Mouse (Mus musculus): ENCODE data around the gene Syn3. TPM values are rescaled to one million over a fixed set of nuclear protein-coding genes. Genes with fewer than 3 reads are reported as not detected.
A peak's percentile ranks its signal among the peaks of the same experiment; 100 is the strongest.

Syn3 gene
- polyA plus RNA-seq, 1 experiment from 2014 or later: 0.22 TPM

DNA sequence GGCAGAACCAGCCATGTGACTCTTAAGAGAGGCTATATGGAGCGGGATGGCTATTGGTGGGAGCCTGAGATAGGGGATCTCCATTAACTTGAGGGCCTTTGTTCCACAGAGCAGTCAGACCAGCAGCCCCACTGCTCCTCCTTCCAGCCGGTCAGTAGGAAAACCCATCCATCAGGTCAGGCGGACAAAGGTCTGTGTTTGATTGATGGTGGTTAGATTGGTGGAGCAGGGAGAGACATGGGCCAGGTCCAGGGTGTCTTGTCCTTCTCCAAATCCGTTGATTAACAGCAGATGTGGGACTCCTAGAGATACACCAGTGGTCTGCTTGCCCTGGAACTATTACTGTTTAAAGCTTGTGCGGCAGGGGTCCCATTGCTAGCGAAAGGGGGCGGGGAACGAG, 164.1 kb downstream of the Syn3 start:
- no peaks in the 10 kb centered on the region for H3K36me3 ChIP-seq (ENCODE audit: control insufficient read depth, insufficient read depth)
- no peak overlapping the region for H3K4me3 ChIP-seq (ENCODE audit: low read depth, low read length)
- no peak overlapping the region for H3K9ac ChIP-seq (ENCODE audit: low read depth, low read length)
- WGBS (ENCODE audit: insufficient replicate concordance): 62% methylated on average over 8 of the region's 8 CpGs
- no peak overlapping the region for H3K27ac ChIP-seq (ENCODE audit: low read length)
- H3K4me2 ChIP-seq (ENCODE audit: low read depth, low read length): no peak overlapping the region
- H3K27me3 ChIP-seq (ENCODE audit: control insufficient read depth, insufficient read depth, low read depth, low read length): no peaks in the 10 kb centered on the region
- no peak for ATAC-seq (ENCODE audit: low read depth)
- H3K4me1 ChIP-seq (ENCODE audit: control insufficient read depth, low read depth, low read length): peaks cover 33% of the 10 kb centered on the region
- no peaks in the 10 kb centered on the region for H3K9me3 ChIP-seq (replicated peaks; ENCODE audit: control insufficient read depth, low read length)

DNA sequence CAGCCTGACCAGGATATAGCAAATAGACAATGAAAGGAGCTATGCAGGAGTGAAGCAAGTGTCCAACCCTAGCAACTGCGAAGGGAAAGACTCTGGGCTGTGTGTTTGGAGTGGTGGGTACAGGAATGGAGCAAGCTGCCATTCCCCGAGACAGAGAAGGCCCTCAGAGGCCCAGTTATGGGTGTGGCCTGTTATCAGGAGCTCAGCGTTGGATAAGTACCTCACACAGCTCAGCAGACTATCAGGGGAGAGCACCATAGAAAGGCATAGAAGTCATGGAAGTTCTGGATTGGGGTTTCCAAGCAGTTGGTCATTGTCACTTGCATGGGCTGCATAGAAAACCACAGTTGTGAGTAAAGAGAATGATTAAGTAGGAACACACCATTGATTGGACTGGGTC, 165.8 kb downstream of the Syn3 start:
- H3K36me3 ChIP-seq (ENCODE audit: control insufficient read depth, insufficient read depth): no peaks in the 10 kb centered on the region
- H3K9ac ChIP-seq (ENCODE audit: low read depth, low read length): 0 out of 2 replicates have a peak overlapping the region, but pooled peaks have one; percentile 2
- no peak overlapping the region for H3K27ac ChIP-seq (ENCODE audit: low read length)
- no peaks in the 10 kb centered on the region for H3K9me3 ChIP-seq (replicated peaks; ENCODE audit: control insufficient read depth, low read length)
- 36% methylated on average over 3 of the region's 3 CpGs for WGBS (ENCODE audit: insufficient replicate concordance)
- H3K4me3 ChIP-seq (ENCODE audit: low read depth, low read length): peak overlapping the region; percentile 0; the same call in 1 of the 2 replicates
- no peaks in the 10 kb centered on the region for H3K27me3 ChIP-seq (ENCODE audit: control insufficient read depth, insufficient read depth, low read depth, low read length)
- peak overlapping the region; percentile 33 for H3K4me2 ChIP-seq (ENCODE audit: low read depth, low read length)
- H3K4me1 ChIP-seq (ENCODE audit: control insufficient read depth, low read depth, low read length): peaks cover 37% of the 10 kb centered on the region
- peak; percentile 89 for ATAC-seq (ENCODE audit: low read depth)

DNA sequence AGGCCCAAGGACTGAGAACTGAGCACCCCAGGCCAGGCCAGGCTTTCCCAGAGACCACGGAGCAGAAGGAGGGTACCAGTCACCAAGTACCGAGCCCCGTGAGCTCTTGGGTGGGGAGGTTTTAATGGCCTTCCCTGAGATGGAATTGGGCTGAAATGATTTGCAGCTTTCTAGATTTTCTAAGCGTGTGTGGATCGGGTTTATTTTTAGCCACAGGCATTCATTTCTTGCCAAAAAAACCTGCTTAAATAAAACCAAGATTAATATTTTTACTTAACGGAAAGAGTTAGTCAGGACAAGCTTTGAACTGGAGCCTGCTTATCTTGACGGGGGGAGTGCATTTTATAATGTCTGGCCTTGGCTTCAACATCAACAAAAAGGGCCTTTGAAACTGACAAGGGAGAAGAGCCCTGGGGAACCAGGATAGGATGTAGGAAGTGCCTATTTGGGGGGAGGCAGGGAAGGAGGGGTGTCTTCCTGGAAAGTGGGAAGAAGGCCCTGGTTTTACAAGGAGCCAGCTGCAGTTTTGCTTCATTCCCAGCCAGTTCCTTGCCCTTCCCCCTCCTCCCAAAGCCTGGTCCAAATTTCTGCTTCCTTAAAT, 166.9 kb downstream of the Syn3 start:
- no peak overlapping the region for H3K27ac ChIP-seq (ENCODE audit: low read length)
- ATAC-seq (ENCODE audit: low read depth): no peak

DNA sequence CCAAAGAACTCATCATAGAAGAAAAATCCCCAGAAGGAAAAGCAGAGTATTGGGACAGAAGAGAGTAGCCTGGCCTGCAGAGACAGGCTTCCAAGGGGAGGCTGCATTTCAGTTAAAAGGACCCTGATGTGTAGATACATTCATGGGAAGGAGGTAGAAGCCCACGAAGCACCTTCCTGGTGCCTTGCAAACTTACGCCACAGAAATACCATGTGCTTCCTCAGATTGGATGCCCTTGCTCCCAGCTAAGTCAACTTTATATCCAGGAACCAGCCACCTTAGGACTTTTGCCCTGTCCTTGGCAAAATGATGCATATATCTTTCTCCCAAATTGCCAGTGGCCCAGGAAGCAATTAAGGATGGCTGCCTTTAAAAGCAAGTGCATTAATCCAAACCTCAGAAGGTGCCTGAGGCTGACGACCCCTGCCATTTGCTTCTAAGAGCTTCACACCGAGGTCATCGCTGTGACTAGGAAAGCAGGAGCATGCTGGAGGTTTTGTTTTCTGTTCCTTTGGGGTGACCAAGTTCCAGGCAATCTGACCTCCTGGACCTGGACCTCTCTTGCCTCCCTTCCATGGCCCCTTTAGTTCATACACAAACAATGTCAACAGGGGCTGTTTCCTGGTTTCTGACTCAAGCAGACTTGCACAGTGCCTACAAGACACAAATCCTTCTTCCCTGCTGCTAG, 167.6 kb downstream of the Syn3 start:
- H3K4me1 ChIP-seq (ENCODE audit: control insufficient read depth, low read depth, low read length): peaks cover 37% of the 10 kb centered on the region
- H3K27me3 ChIP-seq (ENCODE audit: control insufficient read depth, insufficient read depth, low read depth, low read length): no peaks in the 10 kb centered on the region
- WGBS (ENCODE audit: insufficient replicate concordance): 54% methylated on average over 5 of the region's 5 CpGs
- H3K36me3 ChIP-seq (ENCODE audit: control insufficient read depth, insufficient read depth): no peaks in the 10 kb centered on the region
- H3K27ac ChIP-seq (ENCODE audit: low read length): no peak overlapping the region
- H3K9ac ChIP-seq (ENCODE audit: low read depth, low read length): no peak overlapping the region
- H3K4me3 ChIP-seq (ENCODE audit: low read depth, low read length): no peak overlapping the region
- no peak for ATAC-seq (ENCODE audit: low read depth)
- H3K9me3 ChIP-seq (replicated peaks; ENCODE audit: control insufficient read depth, low read length): no peaks in the 10 kb centered on the region
- H3K4me2 ChIP-seq (ENCODE audit: low read depth, low read length): no peak overlapping the region

More for the DNA sequence above, 166.9 kb downstream of the Syn3 start:
- no peak overlapping the region for H3K9ac ChIP-seq (ENCODE audit: low read depth, low read length)
- no peaks in the 10 kb centered on the region for H3K9me3 ChIP-seq (replicated peaks; ENCODE audit: control insufficient read depth, low read length)
- H3K4me2 ChIP-seq (ENCODE audit: low read depth, low read length): no peak overlapping the region
- no peaks in the 10 kb centered on the region for H3K36me3 ChIP-seq (ENCODE audit: control insufficient read depth, insufficient read depth)
- no peak overlapping the region for H3K4me3 ChIP-seq (ENCODE audit: low read depth, low read length)
- H3K27me3 ChIP-seq (ENCODE audit: control insufficient read depth, insufficient read depth, low read depth, low read length): no peaks in the 10 kb centered on the region
- 60% methylated on average over 7 of the region's 7 CpGs for WGBS (ENCODE audit: insufficient replicate concordance)
- peaks cover 37% of the 10 kb centered on the region for H3K4me1 ChIP-seq (ENCODE audit: control insufficient read depth, low read depth, low read length)

DNA sequence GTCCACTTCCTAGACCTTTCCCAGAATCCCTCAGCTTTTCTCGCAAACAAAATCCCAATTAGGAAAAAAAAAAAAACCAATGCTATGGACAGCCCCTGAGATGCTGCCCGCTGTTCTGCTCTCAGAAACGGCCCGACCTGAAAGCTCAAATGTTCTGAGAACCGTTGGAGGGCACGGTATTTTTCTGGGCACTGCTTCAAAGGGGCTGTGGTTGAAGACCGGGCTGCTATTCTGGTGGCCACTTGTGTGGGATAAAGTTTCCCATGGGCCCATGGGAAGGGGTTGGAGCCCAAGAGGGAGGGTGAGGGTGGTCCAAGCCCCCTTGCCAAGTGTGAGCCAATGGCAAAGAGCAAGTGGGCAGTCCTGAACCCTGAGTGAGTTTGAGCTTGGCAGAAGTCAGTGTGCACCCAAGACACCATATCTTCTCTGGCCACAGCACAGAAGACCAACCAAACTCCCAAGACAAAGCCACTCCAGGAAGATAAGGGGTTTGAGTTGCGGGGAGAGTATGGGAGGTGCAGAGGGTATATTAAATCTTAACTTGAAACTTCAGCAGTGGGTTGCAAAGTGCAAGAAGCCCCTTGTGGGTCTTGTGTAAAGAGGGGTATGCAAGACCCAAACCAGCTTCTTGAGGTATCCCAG, 169.3 kb downstream of the Syn3 start:
- Histone ChIP-seq H3K27ac (ENCODE audit: low read length) (peak overlapping the region; percentile 20; the same call in 1 of the 2 replicates), H3K4me1 (ENCODE audit: control insufficient read depth, low read depth, low read length) (peaks cover 37% of the 10 kb centered on the region), H3K9ac (ENCODE audit: low read depth, low read length) (no peak overlapping the region), H3K4me2 (ENCODE audit: low read depth, low read length) (no peak overlapping the region), H3K36me3 (ENCODE audit: control insufficient read depth, insufficient read depth) (no peaks in the 10 kb centered on the region), H3K9me3 (replicated peaks; ENCODE audit: control insufficient read depth, low read length) (no peaks in the 10 kb centered on the region), H3K4me3 (ENCODE audit: low read depth, low read length) (no peak overlapping the region), H3K27me3 (ENCODE audit: control insufficient read depth, insufficient read depth, low read depth, low read length) (no peaks in the 10 kb centered on the region)
- ATAC-seq (ENCODE audit: low read depth): no peak
- 80% methylated on average over 8 of the region's 8 CpGs for WGBS (ENCODE audit: insufficient replicate concordance)

DNA sequence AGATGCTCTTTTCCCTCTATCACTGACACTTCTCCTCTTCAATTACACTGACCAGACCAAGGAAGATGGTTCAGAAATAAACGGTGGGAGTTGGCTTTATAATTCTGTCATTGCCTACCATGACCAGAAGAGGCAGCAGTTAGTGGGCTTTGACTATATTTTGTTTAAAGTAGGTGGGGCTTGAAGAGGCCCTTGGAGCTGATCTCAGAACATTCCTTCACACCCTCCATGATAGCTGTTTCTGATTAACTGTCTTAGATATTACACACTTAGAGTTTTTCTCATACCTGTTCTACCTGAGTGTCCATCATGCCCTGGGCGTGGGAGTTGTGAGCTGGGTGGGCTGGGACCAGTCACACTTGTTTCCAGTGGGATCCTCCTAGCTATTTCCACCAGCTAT, 170.0 kb downstream of the Syn3 start:
- WGBS (ENCODE audit: insufficient replicate concordance): 48% methylated on average over 2 of the region's 2 CpGs
- H3K27me3 ChIP-seq (ENCODE audit: control insufficient read depth, insufficient read depth, low read depth, low read length): no peaks in the 10 kb centered on the region
- H3K36me3 ChIP-seq (ENCODE audit: control insufficient read depth, insufficient read depth): no peaks in the 10 kb centered on the region
- no peak for ATAC-seq (ENCODE audit: low read depth)
- no peak overlapping the region for H3K27ac ChIP-seq (ENCODE audit: low read length)
- H3K4me1 ChIP-seq (ENCODE audit: control insufficient read depth, low read depth, low read length): peaks cover 33% of the 10 kb centered on the region
- H3K4me3 ChIP-seq (ENCODE audit: low read depth, low read length): no peak overlapping the region
- no peak overlapping the region for H3K9ac ChIP-seq (ENCODE audit: low read depth, low read length)
- H3K4me2 ChIP-seq (ENCODE audit: low read depth, low read length): no peak overlapping the region
- no peaks in the 10 kb centered on the region for H3K9me3 ChIP-seq (replicated peaks; ENCODE audit: control insufficient read depth, low read length)

DNA sequence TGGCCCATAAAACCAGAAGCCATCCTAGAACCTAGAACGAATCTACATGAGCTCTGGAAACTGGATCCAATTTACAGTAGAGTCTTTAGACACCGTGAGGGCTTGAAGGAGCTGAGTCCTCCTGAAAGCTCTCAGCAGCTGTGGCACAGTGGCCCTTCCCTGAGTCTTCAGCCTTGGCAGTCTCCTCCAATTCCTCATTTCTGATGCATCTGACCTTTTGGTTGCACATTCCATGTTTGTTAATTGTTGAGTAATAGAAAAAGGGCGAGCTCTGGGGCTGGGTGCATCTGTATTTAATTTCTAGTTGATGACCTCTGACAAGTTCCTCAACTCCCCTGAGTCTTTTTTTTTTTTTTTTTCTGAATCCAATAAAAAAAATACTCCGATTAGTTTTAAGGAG, 170.6 kb downstream of the Syn3 start:
- no peak for ATAC-seq (ENCODE audit: low read depth)
- WGBS (ENCODE audit: insufficient replicate concordance): 68% methylated on average over 4 of the region's 4 CpGs
- H3K4me3 ChIP-seq (ENCODE audit: low read depth, low read length): no peak overlapping the region

DNA sequence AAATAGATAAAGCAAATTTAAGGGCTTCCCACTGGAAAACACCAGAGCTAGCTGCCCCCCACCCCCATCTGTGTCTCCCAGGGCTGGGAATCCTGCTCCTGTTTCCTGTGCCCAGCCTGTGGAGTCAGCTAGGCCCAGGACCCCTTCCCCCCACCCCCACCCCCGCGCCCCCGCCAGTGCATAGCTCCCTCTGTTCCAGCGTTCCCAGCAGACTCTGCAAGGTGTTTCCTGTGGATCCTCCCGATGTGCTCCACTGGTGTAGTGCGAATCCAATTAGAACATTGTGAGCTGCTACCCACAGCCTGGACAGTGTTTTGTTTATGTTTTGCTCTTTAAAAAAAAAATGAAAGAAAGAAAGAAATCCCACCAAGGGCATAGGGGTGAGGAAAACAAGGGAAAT, 173.4 kb downstream of the Syn3 start:
- Histone ChIP-seq H3K4me3 (ENCODE audit: low read depth, low read length) (no peak overlapping the region), H3K4me1 (ENCODE audit: control insufficient read depth, low read depth, low read length) (peaks cover 14% of the 10 kb centered on the region), H3K4me2 (ENCODE audit: low read depth, low read length) (no peak overlapping the region), H3K27ac (ENCODE audit: low read length) (no peak overlapping the region), H3K36me3 (ENCODE audit: control insufficient read depth, insufficient read depth) (no peaks in the 10 kb centered on the region), H3K27me3 (ENCODE audit: control insufficient read depth, insufficient read depth, low read depth, low read length) (no peaks in the 10 kb centered on the region), H3K9me3 (replicated peaks; ENCODE audit: control insufficient read depth, low read length) (no peaks in the 10 kb centered on the region), H3K9ac (ENCODE audit: low read depth, low read length) (no peak overlapping the region)
- WGBS (ENCODE audit: insufficient replicate concordance): 32% methylated on average over 6 of the region's 6 CpGs
- no peak for ATAC-seq (ENCODE audit: low read depth)

More for the DNA sequence above, 170.6 kb downstream of the Syn3 start:
- no peak overlapping the region for H3K27ac ChIP-seq (ENCODE audit: low read length)
- no peaks in the 10 kb centered on the region for H3K9me3 ChIP-seq (replicated peaks; ENCODE audit: control insufficient read depth, low read length)
- no peak overlapping the region for H3K4me2 ChIP-seq (ENCODE audit: low read depth, low read length)
- peaks cover 27% of the 10 kb centered on the region for H3K4me1 ChIP-seq (ENCODE audit: control insufficient read depth, low read depth, low read length)
- no peaks in the 10 kb centered on the region for H3K27me3 ChIP-seq (ENCODE audit: control insufficient read depth, insufficient read depth, low read depth, low read length)
- H3K36me3 ChIP-seq (ENCODE audit: control insufficient read depth, insufficient read depth): no peaks in the 10 kb centered on the region
- no peak overlapping the region for H3K9ac ChIP-seq (ENCODE audit: low read depth, low read length)
